8 mouse cellular contexts compared by ENCODE assay signal in the genomic region with DNA sequence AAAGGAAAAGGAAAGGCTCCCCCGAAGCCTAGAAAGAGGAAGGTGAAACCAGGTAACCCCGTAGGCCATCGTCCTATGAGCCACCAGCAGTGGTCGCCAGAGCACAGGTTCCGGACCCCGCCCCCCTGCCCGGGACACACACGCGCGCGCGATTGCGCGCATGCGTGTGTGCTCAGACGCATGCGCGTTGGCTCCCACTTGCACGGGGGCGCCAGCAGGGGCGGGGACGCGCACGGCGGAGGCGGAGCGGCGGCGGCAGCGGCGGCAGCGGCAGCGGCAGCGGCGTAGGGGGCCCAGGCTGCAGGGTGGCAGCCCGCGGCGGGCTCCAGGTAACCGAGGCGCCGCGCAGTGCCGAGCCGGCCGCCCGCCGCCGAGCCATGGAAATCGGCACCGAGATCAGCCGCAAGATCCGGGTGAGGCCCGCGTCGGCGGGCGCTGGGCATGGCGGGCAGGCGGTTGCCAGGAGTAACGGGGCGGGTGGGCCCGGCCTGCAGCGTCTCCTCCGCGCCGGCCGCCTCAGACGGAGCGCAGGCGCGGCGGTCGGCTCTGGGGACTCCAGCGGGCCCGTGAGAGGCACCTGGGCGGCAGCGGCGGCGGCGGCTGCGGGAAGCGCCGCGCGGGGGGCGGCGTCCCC. TPM values are rescaled to one million over a fixed set of nuclear protein-coding genes. Genes with fewer than 3 reads are reported as not detected.
DNase-seq lines count a peak whose midpoint lies in the region; ATAC-seq lines count a peak whose summit lies in the region.

Zc3h14 (plus strand) TSS at position 219 of the 634 bp plus-strand sequence.

- H3K9ac ChIP-seq in heart, embryonic 14.5 days (ENCODE audit: low read length) = peak within 1 kb of the TSS; percentile 96
- peak within 1 kb of the TSS; percentile 89 for H3K9ac ChIP-seq in liver, embryonic 13.5 days
- peak within 1 kb of the TSS; percentile 92 for H3K9ac ChIP-seq in stomach, embryonic 16.5 days (ENCODE audit: low read length)

- no peak within 1 kb of the TSS for H3K27ac ChIP-seq in brown adipose tissue, adult 24 weeks (replicated peaks; ENCODE audit: low read depth, low read length)
- H3K27ac ChIP-seq in heart, embryonic 14.5 days (replicated peaks in 1 of 2; ENCODE audit: control insufficient read depth in 1 of 2, insufficient read depth in 1 of 2, low read depth in 2 of 2, low read length in 2 of 2) = peak within 1 kb of the TSS; percentile 25 to 89
- peak within 1 kb of the TSS; percentile 93 for H3K27ac ChIP-seq in liver, embryonic 13.5 days
- peak within 1 kb of the TSS; percentile 91 for H3K27ac ChIP-seq in stomach, embryonic 16.5 days (ENCODE audit: low read length)

- 0 out of 2 replicates have a peak, but pooled peaks cover 16% of the 10 kb centered on the region for H3K36me3 ChIP-seq in heart, embryonic 14.5 days (ENCODE audit: control insufficient read depth, insufficient read depth, low read length)
- peaks cover 12% of the 10 kb centered on the region; the same call in 1 of the 2 replicates for H3K36me3 ChIP-seq in liver, embryonic 13.5 days
- H3K36me3 ChIP-seq in stomach, embryonic 16.5 days (ENCODE audit: control insufficient read depth, insufficient read depth, low read length) = no peaks in the 10 kb centered on the region

- peak within 1 kb of the TSS; percentile 75 for H3K4me3 ChIP-seq in brown adipose tissue, adult 24 weeks (ENCODE audit: insufficient read depth, low read depth, low read length)
- peak within 1 kb of the TSS; percentile 60 to 92 for H3K4me3 ChIP-seq in heart, embryonic 14.5 days (ENCODE audit: control insufficient read depth in 1 of 2, insufficient read depth in 1 of 2, low read depth in 1 of 2, low read length in 2 of 2)
- H3K4me3 ChIP-seq in liver, embryonic 13.5 days (replicated peaks) = peak within 1 kb of the TSS; percentile 88
- peak within 1 kb of the TSS; percentile 90 for H3K4me3 ChIP-seq in stomach, embryonic 16.5 days (replicated peaks; ENCODE audit: low read length)

- ATAC-seq in heart, embryonic 14.5 days (ENCODE audit: insufficient number of reproducible peaks, insufficient read depth, low FRiP score, low read depth) = peak; percentile 90
- peak; percentile 94 for ATAC-seq in liver, embryonic 13.5 days (ENCODE audit: low read depth)
- peak; percentile 92 for ATAC-seq in stomach, embryonic 16.5 days (ENCODE audit: insufficient read depth, low FRiP score)

- peak within 1 kb of the TSS; percentile 81 for H3K4me2 ChIP-seq in heart, embryonic 14.5 days (ENCODE audit: low read length)
- peak within 1 kb of the TSS; percentile 77 for H3K4me2 ChIP-seq in liver, embryonic 13.5 days
- peak within 1 kb of the TSS; percentile 75 for H3K4me2 ChIP-seq in stomach, embryonic 16.5 days (ENCODE audit: low read depth, low read length)

- H3K4me1 ChIP-seq in brown adipose tissue, adult 24 weeks (ENCODE audit: control insufficient read depth, insufficient read depth, insufficient read length, low read length) = peaks cover 4% of the 10 kb centered on the region; the same call in 1 of the 2 replicates
- peaks cover 3 to 24% of the 10 kb centered on the region in 2 experiments; a peak in 2 of 4 replicates for H3K4me1 ChIP-seq in heart, embryonic 14.5 days (ENCODE audit: control insufficient read depth in 2 of 2, insufficient read depth in 2 of 2, low read length in 2 of 2)
- H3K4me1 ChIP-seq in liver, embryonic 13.5 days (replicated peaks) = peaks cover 36% of the 10 kb centered on the region
- peaks cover 13% of the 10 kb centered on the region for H3K4me1 ChIP-seq in stomach, embryonic 16.5 days (ENCODE audit: control insufficient read depth, insufficient read depth, low read length)

- no peaks in the 10 kb centered on the region for H3K9me3 ChIP-seq in heart, embryonic 14.5 days (ENCODE audit: control insufficient read depth, low read length)
- no peaks in the 10 kb centered on the region for H3K9me3 ChIP-seq in liver, embryonic 13.5 days (replicated peaks)
- H3K9me3 ChIP-seq in stomach, embryonic 16.5 days (replicated peaks; ENCODE audit: control insufficient read depth, low read length) = no peaks in the 10 kb centered on the region

- 0% methylated on average over 85 of the region's 87 CpGs for WGBS in heart, embryonic 14.5 days
- WGBS in liver, embryonic 13.5 days (ENCODE audit: insufficient replicate concordance) = under 1% methylated on average over 81 of the region's 87 CpGs
- under 1% methylated on average over 66 of the region's 87 CpGs for WGBS in stomach, embryonic 16.5 days

- no peaks in the 10 kb centered on the region for H3K27me3 ChIP-seq in heart, embryonic 14.5 days (ENCODE audit: control insufficient read depth, insufficient read depth, low read length)
- H3K27me3 ChIP-seq in liver, embryonic 13.5 days = 0 out of 2 replicates have a peak, but pooled peaks cover 7% of the 10 kb centered on the region
- H3K27me3 ChIP-seq in stomach, embryonic 16.5 days (ENCODE audit: control insufficient read depth, insufficient read depth, low read length) = no peaks in the 10 kb centered on the region

- peak; percentile 98 for DNase-seq in CD4-positive, CD25-positive, alpha-beta regulatory T cell, adult 2 months (ENCODE audit: low read depth, low spot score)
- DNase-seq in fibroblast of lung, adult 2 months (ENCODE audit: low read depth) = peak; percentile 70
- peak; percentile 95 for DNase-seq in kidney, postnatal 14 days
- DNase-seq in liver, embryonic 13.5 days = peak; percentile 90
- DNase-seq in neural tube, embryonic 10.5 days (ENCODE audit: extremely low spot score, low spot score) = peak; percentile 95

RNA-seq across cellular contexts. Expression of gene Zc3h14, which starts in this region (rescaled TPM):
- 70.6 and 77.7 TPM in 2 replicates for polyA plus RNA-seq in brown adipose tissue, adult 24 weeks (2012; ENCODE audit: insufficient read depth, insufficient read length, missing spikeins)
- polyA plus RNA-seq in heart, embryonic 14.5 days (2014; fragmentation: Nextera tagmentation; extraction: Ambion mirVana) = 99.9 and 102 TPM in 2 replicates
- polyA plus RNA-seq in liver, embryonic 13.5 days (2015; fragmentation: Nextera tagmentation; extraction: Ambion mirVana) = 44.1 and 53.5 TPM in 2 replicates
- polyA plus RNA-seq in stomach, embryonic 16.5 days (2015; fragmentation: Nextera tagmentation; extraction: Ambion mirVana) = 89.8 and 97.5 TPM in 2 replicates
